In genomic region chr2:72956415-72956814, GRCm38 (mm10) we compare ENCODE assay signal across 22 mouse cellular contexts. TPM values are rescaled to one million over a fixed set of nuclear protein-coding genes. Genes with fewer than 3 reads are reported as not detected.
"Had no signal": no experiment of that assay in that cellular context is flagged by ENCODE, and none has a peak within 500 bp of the region (broad histone marks: within the 10 kb centered on the region; RNA-seq: fewer than 3 reads in every experiment).

No protein-coding gene starts in this region.

- H3K4me1 ChIP-seq: limb, embryonic 10.5 days; lung, embryonic 15.5 days; neural tube, embryonic 12.5 days had no signal

- H3K9me3 ChIP-seq: limb, embryonic 10.5 days; liver, embryonic 13.5 days; lung, embryonic 15.5 days; neural tube, embryonic 12.5 days had no signal

- DNase-seq: kidney, adult 9 months; kidney, postnatal 4 days; liver, embryonic 13.5 days; midbrain, embryonic 14.5 days; right cerebral cortex, postnatal 4 days; spleen, adult 18-20 months; thymus, adult 18-20 months; thymus, postnatal 14 days had no signal

- ATAC-seq: intestine, postnatal 0 days had no signal

- H3K27ac ChIP-seq: kidney, postnatal 0 days; left cerebral cortex, adult 2 months; limb, embryonic 10.5 days; liver, embryonic 13.5 days; lung, embryonic 15.5 days; neural tube, embryonic 12.5 days had no signal

- H3K27me3 ChIP-seq: liver, embryonic 13.5 days; lung, embryonic 15.5 days; neural tube, embryonic 12.5 days had no signal

- H3K4me3 ChIP-seq: left cerebral cortex, adult 2 months; limb, embryonic 10.5 days; liver, embryonic 13.5 days; lung, embryonic 15.5 days; neural tube, embryonic 12.5 days had no signal

- H3K9ac ChIP-seq: liver, embryonic 13.5 days; lung, embryonic 15.5 days; neural tube, embryonic 12.5 days had no signal

- H3K4me2 ChIP-seq: liver, embryonic 13.5 days; lung, embryonic 15.5 days; neural tube, embryonic 12.5 days had no signal

RNA-seq across cellular contexts. Expression of gene Gm11084, which starts 30.1 kb away (rescaled TPM):
- total RNA-seq: layer of hippocampus, adult 8-10 months; layer of hippocampus, postnatal 25 days; left cerebral cortex, adult 2 months; left cerebral cortex, postnatal 14 days; megakaryocyte progenitor cell, adult 5-6 weeks; monocyte, adult 5-6 weeks; neutrophil, adult 5-6 weeks had no signal
- polyA plus RNA-seq: intestine, postnatal 0 days; kidney, postnatal 0 days; limb, embryonic 10.5 days; limb, embryonic 14.5 days; liver, embryonic 13.5 days; lung, embryonic 15.5 days; midbrain, embryonic 14.5 days; neural tube, embryonic 12.5 days; stomach, embryonic 14.5 days had no signal
